Mouse (Mus musculus) E14TG2a.4 (cell line): ENCODE measurements around the gene Lekr1.

Experiments
- H3K27me3 ChIP-seq: 2 replicates; pipeline ENCODE4 v1.6.1; 2014; ENCODE audit warnings: low read length, control low read depth; ENCODE audit not compliant: insufficient read depth
- H3K36me3 ChIP-seq: 2 replicates; pipeline ENCODE4 v1.6.1; 2014; ENCODE audit warnings: low read length, control low read depth; ENCODE audit not compliant: insufficient read depth
- H3K4me1 ChIP-seq: replicated peaks from 2 replicates; pipeline ENCODE4 v1.6.1; 2014; ENCODE audit warnings: low read depth, low read length, control low read depth
- H3K4me3 ChIP-seq: replicated peaks from 2 replicates; pipeline ENCODE4 v1.5.1; 2014; ENCODE audit warnings: mild to moderate bottlenecking, low read length
- H3K9me3 ChIP-seq: 2 replicates; pipeline ENCODE4 v1.6.1; 2014; ENCODE audit warnings: low read length, control low read depth
- CTCF ChIP-seq: conservative IDR thresholded peaks from 2 replicates; pipeline ENCODE4 v1.5.1; 2014; ENCODE audit warnings: low read length
- NANOG ChIP-seq: IDR thresholded peaks from 2 replicates; pipeline ENCODE4 v1.6.1; 2014; ENCODE audit warnings: borderline replicate concordance, low read length, mixed read lengths
- POU5F1 ChIP-seq: IDR thresholded peaks from 2 replicates; pipeline ENCODE4 v1.6.1; 2014; ENCODE audit warnings: low read length, borderline replicate concordance

Gene Lekr1

GRCm38 (mm10) chr3:65647592-65647991 is 18.4 kb upstream of the Lekr1 start:
- TF ChIP-seq POU5F1 (no peak), CTCF (no peak)
- Histone ChIP-seq H3K27me3 (no peaks in the 10 kb centered on the region), H3K4me3 (no peak overlapping the region), H3K9me3 (peaks cover 16% of the 10 kb centered on the region), H3K36me3 (peaks cover 7% of the 10 kb centered on the region; the same call in 1 of the 2 replicates), H3K4me1 (peaks cover 59% of the 10 kb centered on the region)

- TF ChIP-seq CTCF (no peak), POU5F1 (peak; percentile 20; the same call in 1 of the 2 replicates), NANOG (no peak)
- no peaks in the 10 kb centered on the region for H3K27me3 ChIP-seq
- peaks cover 63% of the 10 kb centered on the region for H3K4me1 ChIP-seq
- no peak overlapping the region; the same call in 1 of the 2 replicates for H3K4me3 ChIP-seq
- H3K9me3 ChIP-seq = peaks cover 20% of the 10 kb centered on the region
- peaks cover 12% of the 10 kb centered on the region; the same call in 1 of the 2 replicates for H3K36me3 ChIP-seq
Observed at GRCm38 (mm10) chr3:65648913-65649312, 17.1 kb upstream of the Lekr1 start.

- TF ChIP-seq POU5F1 (no peak), NANOG (peak; percentile 28; the same call in 1 of the 2 replicates)
- no peak overlapping the region for H3K4me3 ChIP-seq
- peaks cover 74% of the 10 kb centered on the region for H3K4me1 ChIP-seq
- H3K27me3 ChIP-seq = no peaks in the 10 kb centered on the region
- H3K9me3 ChIP-seq = peaks cover 31% of the 10 kb centered on the region
- H3K36me3 ChIP-seq = peaks cover 23% of the 10 kb centered on the region; the same call in 1 of the 2 replicates
Observed at GRCm38 (mm10) chr3:65650156-65650815, 15.7 kb upstream of the Lekr1 start.

- TF ChIP-seq CTCF (no peak), NANOG (no peak), POU5F1 (no peak)
- Histone ChIP-seq H3K4me1 (peaks cover 75% of the 10 kb centered on the region), H3K27me3 (no peaks in the 10 kb centered on the region), H3K9me3 (peaks cover 24% of the 10 kb centered on the region), H3K4me3 (no peak overlapping the region), H3K36me3 (peaks cover 28% of the 10 kb centered on the region; the same call in 1 of the 2 replicates)
Observed at GRCm38 (mm10) chr3:65654541-65655206, 11.4 kb upstream of the Lekr1 start.

GRCm38 (mm10) chr3:65656451-65656850 is 9.6 kb upstream of the Lekr1 start:
- H3K27me3 ChIP-seq = no peaks in the 10 kb centered on the region
- H3K9me3 ChIP-seq = peaks cover 24% of the 10 kb centered on the region
- peaks cover 28% of the 10 kb centered on the region; the same call in 1 of the 2 replicates for H3K36me3 ChIP-seq
- H3K4me3 ChIP-seq = peak overlapping the region; percentile 15; the same call in 1 of the 2 replicates
- TF ChIP-seq CTCF (no peak), NANOG (no peak), POU5F1 (no peak)
- H3K4me1 ChIP-seq = peaks cover 73% of the 10 kb centered on the region

- Histone ChIP-seq H3K4me3 (peak overlapping the region; percentile 15; the same call in 1 of the 2 replicates), H3K27me3 (no peaks in the 10 kb centered on the region), H3K4me1 (peaks cover 74% of the 10 kb centered on the region), H3K9me3 (peaks cover 24% of the 10 kb centered on the region), H3K36me3 (peaks cover 26% of the 10 kb centered on the region; the same call in 1 of the 2 replicates)
- peak; percentile 97 for TF ChIP-seq NANOG
- TF ChIP-seq CTCF = no peak
- peak; percentile 96 for TF ChIP-seq POU5F1
Observed at GRCm38 (mm10) chr3:65656902-65657660, 8.9 kb upstream of the Lekr1 start.

- TF ChIP-seq NANOG (no peak), CTCF (no peak)
- peaks cover 20% of the 10 kb centered on the region for H3K9me3 ChIP-seq
- no peaks in the 10 kb centered on the region for H3K27me3 ChIP-seq
- peaks cover 71% of the 10 kb centered on the region for H3K4me1 ChIP-seq
- H3K36me3 ChIP-seq = peaks cover 17% of the 10 kb centered on the region; the same call in 1 of the 2 replicates
- peak overlapping the region; percentile 89 for H3K4me3 ChIP-seq
Observed at GRCm38 (mm10) chr3:65658081-65658612, 7.9 kb upstream of the Lekr1 start.
